ENCODE assay signal across 8 mouse cellular contexts in the genomic region with DNA sequence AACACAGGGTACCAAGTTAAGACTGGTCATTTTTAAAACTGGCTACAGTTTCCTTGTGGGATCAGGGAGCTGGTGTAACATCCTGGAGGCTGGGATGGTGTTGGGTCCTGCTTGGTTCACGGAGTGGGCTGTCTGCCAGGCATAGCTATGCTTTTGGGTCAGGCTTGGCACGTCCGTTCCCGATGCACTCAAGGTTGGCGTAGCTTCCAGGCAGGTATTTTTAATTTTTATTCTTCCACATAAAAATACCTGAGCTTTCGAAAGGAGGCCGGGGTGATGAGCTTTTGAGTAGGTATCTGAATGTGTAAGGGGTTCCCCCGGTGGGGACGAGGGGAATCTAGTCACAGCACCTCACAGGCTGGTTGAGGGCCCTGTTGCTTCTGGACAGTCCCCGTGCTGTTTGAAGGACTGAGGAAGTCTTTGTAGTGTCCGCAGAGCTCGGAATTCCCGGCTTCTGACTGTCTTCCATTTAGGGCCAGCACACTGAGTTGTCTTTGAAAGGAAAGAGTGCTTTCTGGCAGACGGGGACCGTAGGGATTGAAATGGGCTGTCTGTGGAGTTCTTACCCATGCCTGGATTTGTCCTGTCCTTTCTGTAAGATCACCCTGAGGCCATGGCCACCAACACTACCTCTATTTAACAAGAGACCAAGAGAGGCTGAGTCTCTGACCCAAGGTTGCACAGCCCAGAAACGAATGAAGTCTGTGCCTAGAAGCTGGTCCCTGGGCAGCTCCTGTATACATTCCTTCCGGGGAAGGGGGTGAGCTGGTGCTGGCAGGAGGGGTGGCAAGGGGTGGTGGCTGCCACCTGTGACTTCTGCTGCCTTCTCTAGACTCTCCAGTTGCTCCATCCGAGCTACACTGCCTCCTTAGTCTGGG. TPM values are rescaled to one million over a fixed set of nuclear protein-coding genes. Genes with fewer than 3 reads are reported as not detected.
DNase-seq lines count a peak whose midpoint lies in the region; ATAC-seq and TF ChIP-seq lines count a peak whose summit lies in the region.

No protein-coding gene starts in this region.

- peak overlapping the region; percentile 82 for H3K4me2 ChIP-seq in forebrain, embryonic 12.5 days
- H3K4me2 ChIP-seq in intestine, postnatal 0 days (replicated peaks; ENCODE audit: low read depth) = peak overlapping the region; percentile 90
- H3K4me2 ChIP-seq in stomach, postnatal 0 days (replicated peaks; ENCODE audit: low read depth) = peak overlapping the region; percentile 87

- no peak overlapping the region for H3K27ac ChIP-seq in forebrain, embryonic 12.5 days
- peak overlapping the region; percentile 75; the same call in 1 of the 2 replicates for H3K27ac ChIP-seq in intestine, postnatal 0 days (ENCODE audit: low read depth, low read length)
- peak overlapping the region; percentile 86 for H3K27ac ChIP-seq in stomach, postnatal 0 days (replicated peaks)

- H3K79me2 ChIP-seq in C2C12 (ENCODE audit: control insufficient read depth, insufficient read depth) = peaks cover 67% of the 10 kb centered on the region

- H3K9me3 ChIP-seq in forebrain, embryonic 12.5 days = no peaks in the 10 kb centered on the region
- no peaks in the 10 kb centered on the region for H3K9me3 ChIP-seq in intestine, postnatal 0 days (ENCODE audit: control insufficient read depth)
- no peaks in the 10 kb centered on the region for H3K9me3 ChIP-seq in stomach, postnatal 0 days (ENCODE audit: control insufficient read depth, low read length)

- peaks cover 62% of the 10 kb centered on the region for H3K79me3 ChIP-seq in C2C12 (ENCODE audit: low read depth)

- peaks cover 36% of the 10 kb centered on the region for H3K4me1 ChIP-seq in forebrain, embryonic 12.5 days
- peaks cover 9% of the 10 kb centered on the region for H3K4me1 ChIP-seq in intestine, postnatal 0 days (replicated peaks; ENCODE audit: control insufficient read depth, insufficient read depth, low read length)
- peaks cover 14% of the 10 kb centered on the region; the same call in 1 of the 2 replicates for H3K4me1 ChIP-seq in lung, adult 2 months (ENCODE audit: control insufficient read depth, insufficient read depth, low read length)
- H3K4me1 ChIP-seq in stomach, postnatal 0 days (replicated peaks; ENCODE audit: control insufficient read depth, insufficient read depth) = peaks cover 2% of the 10 kb centered on the region

- peak overlapping the region; percentile 33 for H3K9ac ChIP-seq in forebrain, embryonic 12.5 days
- peak overlapping the region; percentile 88 for H3K9ac ChIP-seq in intestine, postnatal 0 days (ENCODE audit: low read depth, low read length)
- H3K9ac ChIP-seq in stomach, postnatal 0 days (ENCODE audit: low read length) = peak overlapping the region; percentile 92

- peak overlapping the region; percentile 78 for H3K4me3 ChIP-seq in C2C12 (ENCODE audit: insufficient read depth, poor library complexity, severe bottlenecking)
- peak overlapping the region; percentile 89 for H3K4me3 ChIP-seq in forebrain, embryonic 12.5 days (replicated peaks)
- peak overlapping the region; percentile 95 for H3K4me3 ChIP-seq in intestine, postnatal 0 days (ENCODE audit: low read depth, low read length)
- H3K4me3 ChIP-seq in lung, adult 2 months (replicated peaks; ENCODE audit: extremely low read depth, low read depth, low read length) = peak overlapping the region; percentile 84
- peak overlapping the region; percentile 93 for H3K4me3 ChIP-seq in stomach, postnatal 0 days (ENCODE audit: low read depth, low read length)

- TF ChIP-seq CTCF in C2C12 (IDR thresholded peaks at IDR 0.05; ENCODE audit: control insufficient read depth, insufficient read depth, insufficient read length) = no peak
- no peak for TF ChIP-seq CTCF in intestine, postnatal 0 days (IDR thresholded peaks at IDR 0.05; ENCODE audit: low read depth)
- no peak for TF ChIP-seq CTCF in lung, adult 2 months (IDR thresholded peaks at IDR 0.05; ENCODE audit: insufficient read depth, low read length)
- TF ChIP-seq CTCF in stomach, postnatal 0 days (IDR thresholded peaks at IDR 0.05; ENCODE audit: low read depth) = no peak

- peak; percentile 59 for DNase-seq in adipocyte (ENCODE audit: low spot score)
- peak; percentile 67 for DNase-seq in lung, adult 2 months
- DNase-seq in stomach, postnatal 0 days (ENCODE audit: low spot score) = no peak
- no peak for DNase-seq in urinary bladder, postnatal 4 days (ENCODE audit: low spot score in 2 of 2)
- DNase-seq in spleen, postnatal 4 days (ENCODE audit: low spot score in 2 of 2) = no peak

- TF ChIP-seq EP300 in stomach, postnatal 0 days (optimal IDR thresholded peaks at IDR 0.05) = no peak

- H3K36me3 ChIP-seq in C2C12 (ENCODE audit: control insufficient read depth, insufficient read depth) = no peaks in the 10 kb centered on the region
- no peaks in the 10 kb centered on the region for H3K36me3 ChIP-seq in forebrain, embryonic 12.5 days (replicated peaks)
- H3K36me3 ChIP-seq in intestine, postnatal 0 days (ENCODE audit: control insufficient read depth, insufficient read depth) = 0 out of 2 replicates have a peak, but pooled peaks cover 2% of the 10 kb centered on the region
- no peaks in the 10 kb centered on the region for H3K36me3 ChIP-seq in stomach, postnatal 0 days (ENCODE audit: control insufficient read depth, insufficient read depth, low read length)

- H3K27me3 ChIP-seq in C2C12 (ENCODE audit: control insufficient read depth, insufficient read depth, insufficient read length) = no peaks in the 10 kb centered on the region
- peaks cover 9% of the 10 kb centered on the region; the same call in 1 of the 2 replicates for H3K27me3 ChIP-seq in forebrain, embryonic 12.5 days
- H3K27me3 ChIP-seq in intestine, postnatal 0 days (replicated peaks; ENCODE audit: control insufficient read depth, insufficient read depth, low read length) = no peaks in the 10 kb centered on the region
- no peaks in the 10 kb centered on the region for H3K27me3 ChIP-seq in stomach, postnatal 0 days (ENCODE audit: control insufficient read depth, insufficient read depth, low read length)

- TF ChIP-seq POLR2A in lung, adult 2 months (IDR thresholded peaks at IDR 0.05; ENCODE audit: borderline replicate concordance, extremely low read depth, low read depth, low read length) = peak; percentile 6; the same call in 1 of the 2 replicates

- ATAC-seq in forebrain, embryonic 12.5 days (ENCODE audit: low FRiP score) = no peak
- no peak for ATAC-seq in intestine, postnatal 0 days
- no peak for ATAC-seq in stomach, postnatal 0 days (ENCODE audit: low FRiP score, low TSS enrichment)

- WGBS in forebrain, embryonic 12.5 days = 44% methylated on average over 18 of the region's 18 CpGs
- WGBS in intestine, postnatal 0 days = 49% methylated on average over 18 of the region's 18 CpGs
- WGBS in lung, adult 2 months = 7% methylated on average over 18 of the region's 18 CpGs
- 33% methylated on average over 18 of the region's 18 CpGs for WGBS in stomach, postnatal 0 days

- H3ac ChIP-seq in C2C12 (ENCODE audit: control insufficient read depth, insufficient read length, low read depth) = peak overlapping the region; percentile 34

TF ChIP-seq in C2C12, 6 proteins besides CTCF, POLR2A, EP300 and RAD21:
- no peak for TF ChIP-seq CEBPB (IDR thresholded peaks at IDR 0.05; ENCODE audit: low read depth)
- TF ChIP-seq MYOG (IDR thresholded peaks at IDR 0.05; ENCODE audit: control insufficient read depth, extremely low read depth, insufficient read length) = no peak
- no peak for TF ChIP-seq FOSL1 (IDR thresholded peaks at IDR 0.05; ENCODE audit: insufficient read depth, low read length, poor library complexity, severe bottlenecking)
- no peak for TF ChIP-seq USF1 (IDR thresholded peaks at IDR 0.05; ENCODE audit: low read depth)
- TF ChIP-seq MAX (IDR thresholded peaks at IDR 0.05) = no peak
- TF ChIP-seq MYOD1 (IDR thresholded peaks at IDR 0.05; ENCODE audit: control insufficient read depth, insufficient read length, low read depth) = no peak
TF ChIP-seq in C2C12: peak in this region for 0.

RNA-seq across cellular contexts. Expression of a gene that starts 1.7 kb away (rescaled TPM):
- 46.8 TPM for polyA plus RNA-seq in C2C12 (2012; fragmentation: generic; extraction: Trizol)
- 24.6 and 25.3 TPM in 2 replicates for polyA plus RNA-seq in forebrain, embryonic 12.5 days (2016; fragmentation: Nextera tagmentation; extraction: Ambion mirVana)
- 65.1 and 71.1 TPM in 2 replicates for polyA plus RNA-seq in intestine, postnatal 0 days (2015; fragmentation: Nextera tagmentation; extraction: Ambion mirVana)
- polyA plus RNA-seq in lung, adult 2 months (2012; rRNA removed) = 214 and 226 TPM in 2 replicates
- 21.1 and 25.8 TPM in 2 replicates for polyA plus RNA-seq in stomach, postnatal 0 days (2015; fragmentation: Nextera tagmentation; extraction: Ambion mirVana)

RNA-seq across cellular contexts. Expression of a gene that starts 23.7 kb away (rescaled TPM):
- polyA plus RNA-seq in C2C12 (2012; fragmentation: generic; extraction: Trizol) = 9.2 TPM
- polyA plus RNA-seq in forebrain, embryonic 12.5 days (2016; fragmentation: Nextera tagmentation; extraction: Ambion mirVana) = 20.0 and 23.2 TPM in 2 replicates
- 5.0 and 6.4 TPM in 2 replicates for polyA plus RNA-seq in intestine, postnatal 0 days (2015; fragmentation: Nextera tagmentation; extraction: Ambion mirVana)
- polyA plus RNA-seq in lung, adult 2 months (2012; rRNA removed) = 36.5 and 38.3 TPM in 2 replicates
- 10.1 and 11.5 TPM in 2 replicates for polyA plus RNA-seq in stomach, postnatal 0 days (2015; fragmentation: Nextera tagmentation; extraction: Ambion mirVana)

RNA-seq across cellular contexts. Expression of a gene that starts 42.2 kb away (rescaled TPM):
- polyA plus RNA-seq in C2C12 (2012; fragmentation: generic; extraction: Trizol) = not detected
- not detected in 2 replicates for polyA plus RNA-seq in forebrain, embryonic 12.5 days (2016; fragmentation: Nextera tagmentation; extraction: Ambion mirVana)
- 0.78 and 0.98 TPM in 2 replicates for polyA plus RNA-seq in intestine, postnatal 0 days (2015; fragmentation: Nextera tagmentation; extraction: Ambion mirVana)
- polyA plus RNA-seq in lung, adult 2 months (2012; rRNA removed) = 38.0 and 46.8 TPM in 2 replicates
- 464 and 489 TPM in 2 replicates for polyA plus RNA-seq in stomach, postnatal 0 days (2015; fragmentation: Nextera tagmentation; extraction: Ambion mirVana)

RNA-seq across cellular contexts. Expression of a gene that starts 51.0 kb away (rescaled TPM):
- 5,791 TPM for polyA plus RNA-seq in C2C12 (2012; fragmentation: generic; extraction: Trizol)
- polyA plus RNA-seq in forebrain, embryonic 12.5 days (2016; fragmentation: Nextera tagmentation; extraction: Ambion mirVana) = 860 and 944 TPM in 2 replicates
- polyA plus RNA-seq in intestine, postnatal 0 days (2015; fragmentation: Nextera tagmentation; extraction: Ambion mirVana) = 832 and 868 TPM in 2 replicates
- 1,185 and 1,411 TPM in 2 replicates for polyA plus RNA-seq in lung, adult 2 months (2012; rRNA removed)
- polyA plus RNA-seq in stomach, postnatal 0 days (2015; fragmentation: Nextera tagmentation; extraction: Ambion mirVana) = 1,317 and 1,335 TPM in 2 replicates

RNA-seq across cellular contexts. Expression of a gene that starts 56.8 kb away (rescaled TPM):
- 46.2 TPM for polyA plus RNA-seq in C2C12 (2012; fragmentation: generic; extraction: Trizol)
- polyA plus RNA-seq in forebrain, embryonic 12.5 days (2016; fragmentation: Nextera tagmentation; extraction: Ambion mirVana) = 60.4 and 67.4 TPM in 2 replicates
- 9.3 and 9.6 TPM in 2 replicates for polyA plus RNA-seq in intestine, postnatal 0 days (2015; fragmentation: Nextera tagmentation; extraction: Ambion mirVana)
- polyA plus RNA-seq in lung, adult 2 months (2012; rRNA removed) = 36.8 and 52.8 TPM in 2 replicates
- polyA plus RNA-seq in stomach, postnatal 0 days (2015; fragmentation: Nextera tagmentation; extraction: Ambion mirVana) = 11.2 and 11.7 TPM in 2 replicates

Comparison
In these comparisons a context has a peak if more than half of its experiments do, and no peak if none do; other contexts are left out.
1. DNase-seq: peak in adipocyte (single experiment) and lung, adult 2 months (single experiment); none in stomach, postnatal 0 days (single experiment), urinary bladder, postnatal 4 days (0 of 2) and spleen, postnatal 4 days (0 of 2).
2. H3K9ac ChIP-seq: peak in every context shown above with its lines; median percentile 92 in stomach, postnatal 0 days; 88 in intestine, postnatal 0 days; 33 in forebrain, embryonic 12.5 days.
3. RNA of a gene that starts 42.2 kb away (polyA plus RNA-seq): 464 to 489 TPM in stomach, postnatal 0 days and 38.0 to 46.8 TPM in lung, adult 2 months; 0.78 to 0.98 TPM in intestine, postnatal 0 days, not detected in forebrain, embryonic 12.5 days and not detected in C2C12 (single experiment); every median in the first group is over 10 times any median in the second.
4. Peak in every context shown above with its lines, with median percentiles within 50 percentile points of each other: H3K4me3 ChIP-seq and H3K4me2 ChIP-seq.